18 mouse cellular contexts compared by ENCODE assay signal in the genomic region with DNA sequence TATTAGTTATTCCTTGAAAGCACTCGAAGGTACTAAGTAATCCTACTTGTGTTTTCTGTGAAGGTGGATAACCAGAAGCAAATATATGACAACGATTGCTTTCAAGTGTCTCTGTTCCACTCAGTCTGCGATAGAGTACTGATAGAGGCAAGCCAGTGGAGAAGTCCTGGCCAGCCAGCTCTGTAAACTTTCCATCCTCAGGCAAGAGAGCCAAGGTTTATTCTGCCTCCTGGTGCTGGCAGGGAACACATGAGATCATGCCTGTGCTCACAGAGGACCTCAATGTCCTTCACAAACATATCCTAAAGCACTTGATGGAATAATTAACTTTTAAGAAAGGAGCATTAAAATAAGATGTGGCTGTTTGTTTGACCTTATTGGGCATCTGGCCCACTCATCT.
DNase-seq lines count a peak whose midpoint lies in the region; ATAC-seq and TF ChIP-seq lines count a peak whose summit lies in the region.
"Had no signal": no experiment of that assay in that cellular context is flagged by ENCODE, and none has a peak within 500 bp of the region (broad histone marks: within the 10 kb centered on the region; RNA-seq: fewer than 3 reads in every experiment).

No protein-coding gene starts in this region.

- no peak overlapping the region for H3K4me2 ChIP-seq in heart, embryonic 12.5 days
- H3K4me2 ChIP-seq in kidney, embryonic 15.5 days = no peak overlapping the region
- no peak overlapping the region for H3K4me2 ChIP-seq in heart, postnatal 0 days (ENCODE audit: low read depth, low read length)
- H3K4me2 ChIP-seq: forebrain, embryonic 13.5 days; hindbrain, embryonic 13.5 days; lung, embryonic 15.5 days; midbrain, embryonic 11.5 days had no signal

- TF ChIP-seq CTCF in kidney, adult 2 months (conservative IDR thresholded peaks at IDR 0.05; ENCODE audit: insufficient read depth, insufficient read length, low read depth, low read length) = no peak
- peak; percentile 26; the same call in 1 of the 2 replicates for TF ChIP-seq CTCF in heart, postnatal 0 days (IDR thresholded peaks at IDR 0.05; ENCODE audit: low read depth)

- H3K9me3 ChIP-seq in heart, embryonic 12.5 days (replicated peaks) = no peaks in the 10 kb centered on the region
- no peaks in the 10 kb centered on the region for H3K9me3 ChIP-seq in kidney, embryonic 15.5 days (replicated peaks)
- no peaks in the 10 kb centered on the region for H3K9me3 ChIP-seq in heart, postnatal 0 days (replicated peaks; ENCODE audit: control insufficient read depth, low read length)
- H3K9me3 ChIP-seq: forebrain, embryonic 13.5 days; hindbrain, embryonic 13.5 days; lung, embryonic 15.5 days had no signal

- H3K9ac ChIP-seq in heart, embryonic 12.5 days = no peak overlapping the region
- no peak overlapping the region for H3K9ac ChIP-seq in kidney, embryonic 15.5 days
- H3K9ac ChIP-seq in heart, postnatal 0 days (replicated peaks; ENCODE audit: low read depth, low read length) = no peak overlapping the region
- H3K9ac ChIP-seq: forebrain, embryonic 13.5 days; hindbrain, embryonic 13.5 days; liver, embryonic 14.5 days; lung, embryonic 15.5 days had no signal

- no peak overlapping the region for H3K27ac ChIP-seq in heart, embryonic 12.5 days (ENCODE audit: poor library complexity, severe bottlenecking)
- H3K27ac ChIP-seq in kidney, adult 2 months (ENCODE audit: insufficient read depth, low read depth, low read length) = no peak overlapping the region
- no peak overlapping the region for H3K27ac ChIP-seq in kidney, embryonic 15.5 days
- H3K27ac ChIP-seq in heart, postnatal 0 days (ENCODE audit: low read depth) = peak overlapping the region; percentile 48
- H3K27ac ChIP-seq: forebrain, embryonic 13.5 days; hindbrain, embryonic 13.5 days; liver, embryonic 14.5 days; lung, embryonic 15.5 days had no signal

- H3K36me3 ChIP-seq in heart, embryonic 12.5 days = no peaks in the 10 kb centered on the region
- no peaks in the 10 kb centered on the region for H3K36me3 ChIP-seq in kidney, adult 2 months (ENCODE audit: control insufficient read depth, insufficient read depth, low read length)
- H3K36me3 ChIP-seq in kidney, embryonic 15.5 days = no peaks in the 10 kb centered on the region
- no peaks in the 10 kb centered on the region for H3K36me3 ChIP-seq in heart, postnatal 0 days (replicated peaks; ENCODE audit: control insufficient read depth, insufficient read depth, low read length)
- H3K36me3 ChIP-seq: hindbrain, embryonic 13.5 days; lung, embryonic 15.5 days had no signal

- TF ChIP-seq POLR2A in kidney, adult 2 months (IDR thresholded peaks at IDR 0.05; ENCODE audit: low read depth, low read length) = no peak

- peak; percentile 94 for DNase-seq in heart, adult 11 months
- DNase-seq in kidney, adult 2 months = peak; percentile 48
- peak; percentile 22 for DNase-seq in NIH3T3 (ENCODE audit: low read depth)
- DNase-seq in heart, postnatal 0 days (ENCODE audit: low spot score) = peak; percentile 72
- DNase-seq: adrenal gland, adult 8-10 months; B cell, adult 2 months; cerebellum, adult 9-10 months; retina, postnatal 1 day had no signal

- H3K27me3 ChIP-seq in heart, embryonic 12.5 days (replicated peaks) = no peaks in the 10 kb centered on the region
- H3K27me3 ChIP-seq in kidney, adult 2 months (replicated peaks; ENCODE audit: control insufficient read depth, insufficient read depth, low read length) = no peaks in the 10 kb centered on the region
- no peaks in the 10 kb centered on the region for H3K27me3 ChIP-seq in kidney, embryonic 15.5 days
- H3K27me3 ChIP-seq in heart, postnatal 0 days (ENCODE audit: control insufficient read depth, insufficient read depth, low read length) = no peaks in the 10 kb centered on the region
- H3K27me3 ChIP-seq: forebrain, embryonic 13.5 days; hindbrain, embryonic 13.5 days; lung, embryonic 15.5 days had no signal

- H3K4me1 ChIP-seq in heart, embryonic 12.5 days (replicated peaks) = 0 out of 2 replicates have a peak, but pooled peaks cover 6% of the 10 kb centered on the region
- H3K4me1 ChIP-seq in kidney, adult 2 months (ENCODE audit: control insufficient read depth, insufficient read depth, low read length) = no peaks in the 10 kb centered on the region
- H3K4me1 ChIP-seq in kidney, embryonic 15.5 days = no peaks in the 10 kb centered on the region
- H3K4me1 ChIP-seq in heart, postnatal 0 days (ENCODE audit: control insufficient read depth, insufficient read depth) = peaks cover 10% of the 10 kb centered on the region
- H3K4me1 ChIP-seq: forebrain, embryonic 13.5 days; hindbrain, embryonic 13.5 days; lung, embryonic 15.5 days had no signal

- TF ChIP-seq EP300 in heart, postnatal 0 days (IDR thresholded peaks at IDR 0.05; ENCODE audit: low read depth) = no peak

- no peak overlapping the region for H3K4me3 ChIP-seq in heart, embryonic 12.5 days
- H3K4me3 ChIP-seq in kidney, adult 2 months (ENCODE audit: insufficient read depth, low read depth, low read length) = no peak overlapping the region
- H3K4me3 ChIP-seq in kidney, embryonic 15.5 days (replicated peaks) = no peak overlapping the region
- no peak overlapping the region for H3K4me3 ChIP-seq in heart, postnatal 0 days (ENCODE audit: low read depth, low read length)
- H3K4me3 ChIP-seq: forebrain, embryonic 13.5 days; hindbrain, embryonic 13.5 days; lung, embryonic 15.5 days had no signal

- no peak for ATAC-seq in heart, embryonic 12.5 days (ENCODE audit: insufficient number of reproducible peaks, low FRiP score)
- ATAC-seq in kidney, embryonic 15.5 days (replicated peaks; ENCODE audit: low FRiP score) = no peak
- no peak; the same call in 1 of the 2 replicates for ATAC-seq in heart, postnatal 0 days (ENCODE audit: insufficient read depth, low read depth)
- no peak for ATAC-seq in CD4-positive, CD25-positive, alpha-beta regulatory T cell, adult 4 months
- no peak for ATAC-seq in frontal cortex, adult (ENCODE audit: low TSS enrichment)
- ATAC-seq: forebrain, embryonic 13.5 days; inflammation-experienced regulatory T-cells, adult 6 months had no signal

- 56% methylated on average over 3 of the region's 3 CpGs for WGBS in heart, embryonic 12.5 days
- WGBS in kidney, adult 2 months = 82% methylated on average over 3 of the region's 3 CpGs
- WGBS in kidney, embryonic 15.5 days = 83% methylated on average over 3 of the region's 3 CpGs
- WGBS in heart, postnatal 0 days = 35% methylated on average over 3 of the region's 3 CpGs

Comparison
In these comparisons a context has a peak if more than half of its experiments do, and no peak if none do; other contexts are left out.
1. DNase-seq: peak in every context shown above with its lines; median percentile 94 in heart, adult 11 months; 72 in heart, postnatal 0 days; 48 in kidney, adult 2 months; 22 in NIH3T3.